Mouse (Mus musculus) liver, embryonic 13.5 days (tissue): Measurements from ENCODE around the gene Cdc42ep4. TPM values are rescaled to one million over a fixed set of nuclear protein-coding genes. Genes with fewer than 3 reads are reported as not detected.

Experiments used
- ATAC-seq: fragments of 200-750 bp; cut with Nextera tagmentation; 2 replicates; pipeline ENCODE4 v1.8.0; 2017; ENCODE audit warnings: low read depth, mild to moderate bottlenecking, moderate number of reproducible peaks, moderate library complexity
- DNase-seq: peaks from one replicate; pipeline ENCODE4 v3.0.0; 2022
- H3K27ac ChIP-seq: fragments of 300-500 bp; sonication (generic); 2 replicates; pipeline ENCODE4 v1.5.1; 2015; ENCODE audit warnings: moderate library complexity, mild to moderate bottlenecking, inconsistent platforms
- H3K27me3 ChIP-seq: fragments of 300-500 bp; sonication (generic); 2 replicates; pipeline ENCODE4 v1.6.1; 2015; ENCODE audit warnings: mild to moderate bottlenecking, inconsistent platforms
- H3K36me3 ChIP-seq: fragments of 300-500 bp; sonication (generic); 2 replicates; pipeline ENCODE4 v1.6.1; 2015; ENCODE audit warnings: mild to moderate bottlenecking, inconsistent platforms
- H3K4me1 ChIP-seq: fragments of 300-500 bp; sonication (generic); replicated peaks from 2 replicates; pipeline ENCODE4 v1.6.1; 2015; ENCODE audit warnings: inconsistent platforms
- H3K4me2 ChIP-seq: fragments of 300-500 bp; sonication (generic); 2 replicates; pipeline ENCODE4 v1.6.1; 2015; ENCODE audit warnings: inconsistent platforms, mild to moderate bottlenecking, moderate library complexity
- H3K4me3 ChIP-seq: fragments of 300-500 bp; sonication (generic); replicated peaks from 2 replicates; pipeline ENCODE4 v1.5.1; 2015; ENCODE audit warnings: mild to moderate bottlenecking, inconsistent platforms
- H3K9ac ChIP-seq: fragments of 300-500 bp; sonication (generic); 2 replicates; pipeline ENCODE4 v1.6.1; 2015; ENCODE audit warnings: mild to moderate bottlenecking, inconsistent platforms
- H3K9me3 ChIP-seq: fragments of 300-500 bp; sonication (generic); replicated peaks from 2 replicates; pipeline ENCODE4 v1.6.1; 2016; ENCODE audit warnings: inconsistent platforms
- WGBS: fragments of 180-500 bp; shearing (Covaris S2); methylation state at CpG from one replicate; pipeline ENCODE4 v1.1.7; 2015; ENCODE audit not compliant: insufficient replicate concordance; 5-methylcytosine and 5-hydroxymethylcytosine counted together
- polyA plus RNA-seq: library from polyadenylated mRNA; unstranded; fragments of >200 nt; fragmentation: Nextera tagmentation; extraction: Ambion mirVana; gene quantifications from 2 replicates; pipeline ENCODE4 v1.2.1, GENCODE M21; 2015

The Cdc42ep4 gene
- polyA plus RNA-seq, 1 experiment from 2014 or later = 17.3 TPM

GRCm38 (mm10) chr11:113691851-113692250, 59.8 kb downstream of the Cdc42ep4 start:
- no peaks in the 10 kb centered on the region for H3K27me3 ChIP-seq
- ATAC-seq = no peak
- 66% methylated on average over 3 of the region's 3 CpGs for WGBS

GRCm38 (mm10) chr11:113691318-113691717, 60.4 kb downstream of the Cdc42ep4 start:
- H3K4me3 ChIP-seq = no peak overlapping the region
- DNase-seq (no peak), ATAC-seq (no peak)
- peaks cover 83% of the 10 kb centered on the region for H3K36me3 ChIP-seq
- H3K9me3 ChIP-seq = no peaks in the 10 kb centered on the region
- H3K4me1 ChIP-seq = peaks cover 32% of the 10 kb centered on the region
- no peak overlapping the region for H3K4me2 ChIP-seq
- no peak overlapping the region for H3K27ac ChIP-seq
- WGBS = 77% methylated on average over 5 of the region's 5 CpGs
- no peak overlapping the region for H3K9ac ChIP-seq
- no peaks in the 10 kb centered on the region for H3K27me3 ChIP-seq

More at GRCm38 (mm10) chr11:113691851-113692250, 59.8 kb downstream of the Cdc42ep4 start:
- no peak overlapping the region for H3K4me3 ChIP-seq
- peaks cover 85% of the 10 kb centered on the region for H3K36me3 ChIP-seq
- H3K9me3 ChIP-seq = no peaks in the 10 kb centered on the region
- H3K9ac ChIP-seq = no peak overlapping the region
- no peak for DNase-seq
- H3K27ac ChIP-seq = no peak overlapping the region
- H3K4me1 ChIP-seq = peaks cover 27% of the 10 kb centered on the region
- no peak overlapping the region for H3K4me2 ChIP-seq

GRCm38 (mm10) chr11:113690506-113690905, 61.2 kb downstream of the Cdc42ep4 start:
- peaks cover 77% of the 10 kb centered on the region for H3K36me3 ChIP-seq
- DNase-seq = no peak
- no peak overlapping the region for H3K4me3 ChIP-seq
- no peaks in the 10 kb centered on the region for H3K9me3 ChIP-seq
- no peak overlapping the region for H3K27ac ChIP-seq
- H3K4me2 ChIP-seq = no peak overlapping the region
- no peak for ATAC-seq
- no peak overlapping the region for H3K9ac ChIP-seq
- H3K4me1 ChIP-seq = peaks cover 38% of the 10 kb centered on the region
- 88% methylated on average over 12 of the region's 12 CpGs for WGBS
- H3K27me3 ChIP-seq = no peaks in the 10 kb centered on the region

GRCm38 (mm10) chr11:113687031-113687430, 64.7 kb downstream of the Cdc42ep4 start:
- Histone ChIP-seq H3K4me1 (peaks cover 53% of the 10 kb centered on the region), H3K9me3 (no peaks in the 10 kb centered on the region), H3K9ac (no peak overlapping the region), H3K27me3 (no peaks in the 10 kb centered on the region), H3K36me3 (peaks cover 43% of the 10 kb centered on the region), H3K4me2 (no peak overlapping the region), H3K4me3 (no peak overlapping the region), H3K27ac (peak overlapping the region; percentile 9; the same call in 1 of the 2 replicates)
- WGBS = 81% methylated on average over 2 of the region's 2 CpGs
- ATAC-seq (no peak), DNase-seq (no peak)

- H3K27me3 ChIP-seq = no peaks in the 10 kb centered on the region
- peak overlapping the region; percentile 89 for H3K4me2 ChIP-seq
- H3K4me1 ChIP-seq = peaks cover 61% of the 10 kb centered on the region
- DNase-seq (no peak), ATAC-seq (no peak)
- H3K36me3 ChIP-seq = peaks cover 26% of the 10 kb centered on the region
- peak overlapping the region; percentile 98 for H3K4me3 ChIP-seq
- H3K9ac ChIP-seq = peak overlapping the region; percentile 98
- peak overlapping the region; percentile 99 for H3K27ac ChIP-seq
- 33% methylated on average over 25 of the region's 25 CpGs for WGBS
- H3K9me3 ChIP-seq = no peaks in the 10 kb centered on the region
Measured at GRCm38 (mm10) chr11:113684707-113685426, 66.8 kb downstream of the Cdc42ep4 start.

- Histone ChIP-seq H3K4me2 (peak within 1 kb of the TSS; percentile 89), H3K36me3 (peaks cover 21% of the 10 kb centered on the region), H3K9ac (peak within 1 kb of the TSS; percentile 98), H3K9me3 (no peaks in the 10 kb centered on the region), H3K27ac (peak within 1 kb of the TSS; percentile 99), H3K4me1 (peaks cover 62% of the 10 kb centered on the region), H3K27me3 (no peaks in the 10 kb centered on the region), H3K4me3 (peak within 1 kb of the TSS; percentile 98)
- ATAC-seq (peak; percentile 83), DNase-seq (peak; percentile 94)
- whole genome bisulfite sequencing = under 1% methylated on average over 73 of the region's 73 CpGs
Measured at GRCm38 (mm10) chr11:113683957-113684706, 67.5 kb downstream of the Cdc42ep4 start, which contains the start of the genes Fam104a and D11Wsu47e. TSS of gene Fam104a (minus strand) at chr11:113684155. TSS of gene D11Wsu47e (plus strand) at chr11:113684412.

- ATAC-seq = no peak
Measured at GRCm38 (mm10) chr11:113683627-113683956, 68.1 kb downstream of the Cdc42ep4 start.

GRCm38 (mm10) chr11:113682897-113683626, 68.6 kb downstream of the Cdc42ep4 start:
- H3K4me2 ChIP-seq = peak overlapping the region; percentile 89
- H3K27me3 ChIP-seq = no peaks in the 10 kb centered on the region
- H3K4me3 ChIP-seq = peak overlapping the region; percentile 98
- H3K9ac ChIP-seq = peak overlapping the region; percentile 98
- DNase-seq (peak; percentile 78), ATAC-seq (peak; percentile 74)
- no peaks in the 10 kb centered on the region for H3K9me3 ChIP-seq
- WGBS = 4% methylated on average over 38 of the region's 38 CpGs
- peak overlapping the region; percentile 99 for H3K27ac ChIP-seq
- H3K36me3 ChIP-seq = peaks cover 19% of the 10 kb centered on the region
- peaks cover 68% of the 10 kb centered on the region for H3K4me1 ChIP-seq

More at GRCm38 (mm10) chr11:113683627-113683956, 68.1 kb downstream of the Cdc42ep4 start:
- under 1% methylated on average over 23 of the region's 38 CpGs for WGBS
- Histone ChIP-seq H3K4me1 (peaks cover 63% of the 10 kb centered on the region), H3K27ac (peak overlapping the region; percentile 99), H3K27me3 (no peaks in the 10 kb centered on the region), H3K36me3 (peaks cover 19% of the 10 kb centered on the region), H3K4me2 (peak overlapping the region; percentile 89), H3K4me3 (peak overlapping the region; percentile 98), H3K9ac (peak overlapping the region; percentile 98), H3K9me3 (no peaks in the 10 kb centered on the region)
- DNase-seq = no peak

GRCm38 (mm10) chr11:113681979-113682378, 69.7 kb downstream of the Cdc42ep4 start:
- peaks cover 23% of the 10 kb centered on the region for H3K36me3 ChIP-seq
- no peak for ATAC-seq
- H3K4me1 ChIP-seq = peaks cover 72% of the 10 kb centered on the region
- peak overlapping the region; percentile 89 for H3K4me2 ChIP-seq
- H3K27ac ChIP-seq = peak overlapping the region; percentile 99
- H3K9me3 ChIP-seq = no peaks in the 10 kb centered on the region
- no peaks in the 10 kb centered on the region for H3K27me3 ChIP-seq
- H3K4me3 ChIP-seq = peak overlapping the region; percentile 98
- H3K9ac ChIP-seq = peak overlapping the region; percentile 98
- DNase-seq = no peak

- H3K27ac ChIP-seq = peak overlapping the region; percentile 99
- H3K27me3 ChIP-seq = no peaks in the 10 kb centered on the region
- H3K9me3 ChIP-seq = no peaks in the 10 kb centered on the region
- H3K9ac ChIP-seq = peak overlapping the region; percentile 98
- WGBS = 27% methylated on average over 2 of the region's 2 CpGs
- peak overlapping the region; percentile 89 for H3K4me2 ChIP-seq
- peak; percentile 69 for ATAC-seq
- peak overlapping the region; percentile 98 for H3K4me3 ChIP-seq
- peaks cover 33% of the 10 kb centered on the region for H3K36me3 ChIP-seq
- peaks cover 63% of the 10 kb centered on the region for H3K4me1 ChIP-seq
- peak; percentile 82 for DNase-seq
Measured at GRCm38 (mm10) chr11:113680954-113681353, 70.7 kb downstream of the Cdc42ep4 start.

GRCm38 (mm10) chr11:113678373-113678772, 73.3 kb downstream of the Cdc42ep4 start:
- no peak for DNase-seq
- Histone ChIP-seq H3K4me2 (peak overlapping the region; percentile 0; the same call in 1 of the 2 replicates), H3K4me3 (no peak overlapping the region), H3K36me3 (peaks cover 59% of the 10 kb centered on the region), H3K9ac (peak overlapping the region; percentile 11), H3K27ac (peak overlapping the region; percentile 21; the same call in 1 of the 2 replicates), H3K27me3 (no peaks in the 10 kb centered on the region), H3K4me1 (peaks cover 55% of the 10 kb centered on the region), H3K9me3 (no peaks in the 10 kb centered on the region)
- WGBS = 78% methylated on average over 8 of the region's 8 CpGs
- no peak for ATAC-seq
